Mouse (Mus musculus) brain, adult 2 months (tissue): ENCODE results near the gene Ecpas.

Source experiments
- DNase-seq: peaks from one replicate; pipeline ENCODE4 v3.0.0; 2011; ENCODE audit warnings: low read depth, low spot score

The Ecpas gene

GRCm38 (mm10) chr4:58912629-58913335, at the start of gene Ecpas:
Ecpas (minus strand) TSS chr4:58912749.
- peak; percentile 84 for DNase-seq

GRCm38 (mm10) chr4:58961719-58962118, 49.2 kb upstream of the Ecpas start:
- DNase-seq: no peak

GRCm38 (mm10) chr4:58952630-58953029, 40.1 kb upstream of the Ecpas start:
- DNase-seq: no peak

GRCm38 (mm10) chr4:58948391-58948790, 35.8 kb upstream of the Ecpas start:
- no peak for DNase-seq

GRCm38 (mm10) chr4:58944695-58945094, 32.1 kb upstream of the Ecpas start:
- peak; percentile 76 for DNase-seq

- no peak for DNase-seq
These were observed 31.6 kb upstream of the Ecpas start for GRCm38 (mm10) chr4:58944206-58944553.

- peak; percentile 96 for DNase-seq
These were observed 31.1 kb upstream of the Ecpas start, which contains the start of gene Zkscan16 for GRCm38 (mm10) chr4:58943420-58944205. Zkscan16 (plus strand) TSS chr4:58943628.

GRCm38 (mm10) chr4:58942942-58943341, 30.4 kb upstream of the Ecpas start:
- DNase-seq: no peak

- no peak for DNase-seq
These were observed 29.1 kb upstream of the Ecpas start for GRCm38 (mm10) chr4:58941638-58942037.

GRCm38 (mm10) chr4:58935846-58936245, 23.3 kb upstream of the Ecpas start:
- DNase-seq: peak; percentile 10

GRCm38 (mm10) chr4:58934746-58935476, 22.4 kb upstream of the Ecpas start:
- DNase-seq: peak; percentile 90

GRCm38 (mm10) chr4:58934308-58934707, 21.8 kb upstream of the Ecpas start:
- DNase-seq: no peak

GRCm38 (mm10) chr4:58932541-58932940, 20.0 kb upstream of the Ecpas start:
- DNase-seq: no peak

GRCm38 (mm10) chr4:58927661-58928060, 15.1 kb upstream of the Ecpas start:
- DNase-seq: peak; percentile 21

- no peak for DNase-seq
These were observed 13.6 kb upstream of the Ecpas start for GRCm38 (mm10) chr4:58926120-58926519.

- DNase-seq: peak; percentile 58
These were observed 13.1 kb upstream of the Ecpas start for GRCm38 (mm10) chr4:58925664-58926063.

GRCm38 (mm10) chr4:58923933-58924332, 11.4 kb upstream of the Ecpas start:
- no peak for DNase-seq

GRCm38 (mm10) chr4:58915081-58915826, 2.7 kb upstream of the Ecpas start:
- DNase-seq: peak; percentile 22

GRCm38 (mm10) chr4:58913336-58914026, 932 bp upstream of the Ecpas start:
- DNase-seq: no peak

GRCm38 (mm10) chr4:58911831-58912628, 519 bp downstream of the Ecpas start:
- DNase-seq: peak; percentile 86
